Mouse (Mus musculus): ENCODE data around the gene Antxr1.

- TF ChIP-seq POLR2A (IDR thresholded peaks at IDR 0.05; ENCODE audit: low read depth, low read length) (no peak), CTCF (IDR thresholded peaks at IDR 0.05; ENCODE audit: borderline replicate concordance, insufficient read depth, low read length) (no peak)
These were observed 250.6 kb downstream of the Antxr1 start for GRCm38 (mm10) chr6:87085026-87085425.

Measured in embryonic fibroblast, embryonic 13.5 days (primary cell).